Mouse (Mus musculus): ENCODE data around the gene Btbd11. TPM values are rescaled to one million over a fixed set of nuclear protein-coding genes. Genes with fewer than 3 reads are reported as not detected.

Btbd11 gene
- polyA plus RNA-seq, 1 experiment from 2014 or later = 7.1 TPM

DNA sequence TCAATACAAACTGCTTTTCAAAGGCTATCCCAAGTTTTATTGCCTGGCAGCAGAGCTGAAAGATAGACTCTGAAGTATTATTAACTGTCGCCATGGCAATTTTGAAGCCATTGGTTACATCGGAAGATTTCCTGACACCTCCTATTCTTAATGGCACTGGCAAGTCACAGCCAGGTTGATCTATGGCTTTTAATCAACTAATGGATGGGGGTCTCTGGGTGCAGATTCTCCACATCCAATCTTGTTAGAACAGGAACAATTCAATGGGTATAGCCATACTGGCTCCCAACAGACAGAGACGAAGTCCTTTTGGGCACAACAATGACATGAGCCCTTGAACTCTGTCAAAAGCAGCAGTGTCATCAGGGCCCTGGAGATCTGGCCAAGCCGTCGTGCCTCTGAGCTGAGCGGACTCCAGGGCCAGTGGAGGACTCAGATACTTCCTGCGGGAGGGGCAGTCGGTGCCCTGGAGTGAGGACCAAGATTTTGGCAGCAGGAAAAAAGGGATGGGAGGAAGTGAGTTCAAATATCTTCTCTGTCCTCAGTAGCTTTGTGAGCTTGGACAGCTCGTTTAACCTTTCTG lies 114.0 kb downstream of the Btbd11 start:
- 73% methylated on average over 9 of the region's 9 CpGs for WGBS
- Histone ChIP-seq H3K4me3 (ENCODE audit: low read depth, low read length) (no peak overlapping the region), H3K27me3 (replicated peaks; ENCODE audit: control insufficient read depth, insufficient read depth, low read length) (no peaks in the 10 kb centered on the region), H3K27ac (ENCODE audit: low read depth, low read length) (no peak overlapping the region), H3K4me1 (ENCODE audit: control insufficient read depth, insufficient read depth, low read length) (no peaks in the 10 kb centered on the region), H3K36me3 (ENCODE audit: control insufficient read depth, insufficient read depth, low read length) (no peaks in the 10 kb centered on the region), H3K9me3 (replicated peaks; ENCODE audit: control insufficient read depth, low read length) (no peaks in the 10 kb centered on the region), H3K9ac (ENCODE audit: low read length) (no peak overlapping the region), H3K4me2 (ENCODE audit: low read length) (no peak overlapping the region)
- DNase-seq (ENCODE audit: low spot score) (no peak), ATAC-seq (no peak)

- ATAC-seq (no peak), DNase-seq (ENCODE audit: low spot score) (no peak)
- Histone ChIP-seq H3K9me3 (replicated peaks; ENCODE audit: control insufficient read depth, low read length) (no peaks in the 10 kb centered on the region), H3K4me1 (ENCODE audit: control insufficient read depth, insufficient read depth, low read length) (no peaks in the 10 kb centered on the region), H3K27ac (ENCODE audit: low read depth, low read length) (no peak overlapping the region), H3K9ac (ENCODE audit: low read length) (no peak overlapping the region), H3K36me3 (ENCODE audit: control insufficient read depth, insufficient read depth, low read length) (no peaks in the 10 kb centered on the region), H3K4me3 (ENCODE audit: low read depth, low read length) (no peak overlapping the region), H3K4me2 (ENCODE audit: low read length) (no peak overlapping the region), H3K27me3 (replicated peaks; ENCODE audit: control insufficient read depth, insufficient read depth, low read length) (no peaks in the 10 kb centered on the region)
- 74% methylated on average over 5 of the region's 5 CpGs for WGBS
These were observed 115.5 kb downstream of the Btbd11 start for GRCm38 (mm10) chr10:85501966-85502566.

DNA sequence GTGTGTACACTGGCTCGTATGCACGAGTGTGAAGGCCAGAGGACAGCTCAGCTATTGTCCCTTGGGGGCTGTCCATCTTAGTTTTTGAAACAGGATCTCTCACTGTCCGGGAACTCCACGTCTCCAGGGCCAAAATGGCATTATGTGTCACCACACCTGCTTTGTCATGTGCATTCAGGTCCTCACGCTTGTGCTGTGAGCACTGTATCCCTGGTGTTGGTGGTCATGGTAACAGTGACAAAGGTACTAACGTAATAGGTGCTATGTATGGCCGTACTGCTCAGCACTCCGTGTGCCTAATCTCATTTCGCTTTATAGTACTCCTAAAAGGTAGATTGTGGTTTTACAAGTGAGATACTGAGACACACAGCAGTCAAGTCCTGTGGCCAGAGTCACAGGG lies 116.0 kb downstream of the Btbd11 start:
- WGBS = 69% methylated on average over 9 of the region's 9 CpGs
- no peaks in the 10 kb centered on the region for H3K9me3 ChIP-seq (replicated peaks; ENCODE audit: control insufficient read depth, low read length)
- DNase-seq (ENCODE audit: low spot score) = no peak
- H3K36me3 ChIP-seq (ENCODE audit: control insufficient read depth, insufficient read depth, low read length) = no peaks in the 10 kb centered on the region
- H3K4me1 ChIP-seq (ENCODE audit: control insufficient read depth, insufficient read depth, low read length) = no peaks in the 10 kb centered on the region
- no peaks in the 10 kb centered on the region for H3K27me3 ChIP-seq (replicated peaks; ENCODE audit: control insufficient read depth, insufficient read depth, low read length)
- H3K4me3 ChIP-seq (ENCODE audit: low read depth, low read length) = no peak overlapping the region
- no peak for ATAC-seq
- no peak overlapping the region for H3K4me2 ChIP-seq (ENCODE audit: low read length)
- no peak overlapping the region for H3K9ac ChIP-seq (ENCODE audit: low read length)
- H3K27ac ChIP-seq (ENCODE audit: low read depth, low read length) = no peak overlapping the region

GRCm38 (mm10) chr10:85503453-85503852 lies 116.8 kb downstream of the Btbd11 start:
- Histone ChIP-seq H3K4me1 (ENCODE audit: control insufficient read depth, insufficient read depth, low read length) (no peaks in the 10 kb centered on the region), H3K9me3 (replicated peaks; ENCODE audit: control insufficient read depth, low read length) (no peaks in the 10 kb centered on the region), H3K9ac (ENCODE audit: low read length) (no peak overlapping the region), H3K27ac (ENCODE audit: low read depth, low read length) (no peak overlapping the region), H3K4me3 (ENCODE audit: low read depth, low read length) (no peak overlapping the region), H3K4me2 (ENCODE audit: low read length) (no peak overlapping the region), H3K27me3 (replicated peaks; ENCODE audit: control insufficient read depth, insufficient read depth, low read length) (no peaks in the 10 kb centered on the region), H3K36me3 (ENCODE audit: control insufficient read depth, insufficient read depth, low read length) (no peaks in the 10 kb centered on the region)
- no peak for DNase-seq (ENCODE audit: low spot score)
- WGBS = 94% methylated on average over 7 of the region's 7 CpGs
- ATAC-seq = no peak

GRCm38 (mm10) chr10:85507270-85508050 lies 120.8 kb downstream of the Btbd11 start:
- WGBS = 69% methylated on average over 7 of the region's 7 CpGs
- no peak overlapping the region for H3K4me3 ChIP-seq (ENCODE audit: low read depth, low read length)
- no peak overlapping the region for H3K4me2 ChIP-seq (ENCODE audit: low read length)
- H3K4me1 ChIP-seq (ENCODE audit: control insufficient read depth, insufficient read depth, low read length) = no peaks in the 10 kb centered on the region
- DNase-seq (ENCODE audit: low spot score) (no peak), ATAC-seq (no peak)
- H3K36me3 ChIP-seq (ENCODE audit: control insufficient read depth, insufficient read depth, low read length) = no peaks in the 10 kb centered on the region
- no peaks in the 10 kb centered on the region for H3K27me3 ChIP-seq (replicated peaks; ENCODE audit: control insufficient read depth, insufficient read depth, low read length)
- no peaks in the 10 kb centered on the region for H3K9me3 ChIP-seq (replicated peaks; ENCODE audit: control insufficient read depth, low read length)
- no peak overlapping the region for H3K27ac ChIP-seq (ENCODE audit: low read depth, low read length)
- H3K9ac ChIP-seq (ENCODE audit: low read length) = no peak overlapping the region

GRCm38 (mm10) chr10:85508193-85508794 lies 121.7 kb downstream of the Btbd11 start:
- Histone ChIP-seq H3K4me3 (ENCODE audit: low read depth, low read length) (no peak overlapping the region), H3K9me3 (replicated peaks; ENCODE audit: control insufficient read depth, low read length) (no peaks in the 10 kb centered on the region), H3K27me3 (replicated peaks; ENCODE audit: control insufficient read depth, insufficient read depth, low read length) (no peaks in the 10 kb centered on the region), H3K9ac (ENCODE audit: low read length) (no peak overlapping the region), H3K27ac (ENCODE audit: low read depth, low read length) (no peak overlapping the region), H3K36me3 (ENCODE audit: control insufficient read depth, insufficient read depth, low read length) (no peaks in the 10 kb centered on the region), H3K4me1 (ENCODE audit: control insufficient read depth, insufficient read depth, low read length) (no peaks in the 10 kb centered on the region), H3K4me2 (ENCODE audit: low read length) (no peak overlapping the region)
- 76% methylated on average over 5 of the region's 5 CpGs for WGBS
- ATAC-seq (no peak), DNase-seq (ENCODE audit: low spot score) (no peak)

DNA sequence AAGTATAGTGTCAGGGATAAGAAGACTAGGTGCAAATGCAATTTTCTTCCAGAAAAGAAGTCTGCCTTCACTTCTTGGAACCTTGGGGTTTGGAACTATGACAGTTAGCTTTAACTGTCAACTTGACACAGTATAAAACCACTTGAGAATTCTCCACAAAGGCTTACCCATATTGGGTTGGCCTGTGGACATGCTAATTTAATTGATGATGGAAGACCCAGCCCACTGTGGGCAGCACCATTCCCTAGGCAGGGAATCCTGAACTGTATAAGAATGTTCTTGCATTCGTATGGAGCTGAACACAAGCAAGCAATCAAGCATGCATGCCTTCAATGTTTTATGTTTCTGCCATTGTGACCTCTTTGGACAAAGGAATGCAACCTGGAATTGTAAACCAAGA lies 122.4 kb downstream of the Btbd11 start:
- DNase-seq (ENCODE audit: low spot score) = no peak
- H3K4me2 ChIP-seq (ENCODE audit: low read length) = no peak overlapping the region

DNA sequence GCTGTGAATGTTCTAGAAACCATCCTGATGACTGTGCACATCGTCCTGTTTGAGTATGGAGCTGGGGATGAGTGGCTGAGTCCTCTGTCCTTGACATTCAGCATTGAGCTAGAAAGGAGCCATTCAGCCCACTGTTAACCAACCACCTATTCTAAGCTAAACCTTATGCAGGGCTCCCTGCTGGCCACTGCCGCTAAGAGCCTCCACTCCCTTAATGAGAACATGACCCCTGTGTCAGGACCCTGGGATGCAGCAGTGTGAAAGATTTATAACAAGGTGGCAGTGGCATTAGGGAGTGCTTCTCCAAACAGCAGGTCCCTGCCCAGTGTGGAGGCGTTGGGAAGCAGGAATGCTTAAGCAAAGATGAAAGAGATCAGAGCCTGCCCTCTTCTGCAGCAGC lies 123.7 kb downstream of the Btbd11 start:
- Histone ChIP-seq H3K36me3 (ENCODE audit: control insufficient read depth, insufficient read depth, low read length) (no peaks in the 10 kb centered on the region), H3K4me1 (ENCODE audit: control insufficient read depth, insufficient read depth, low read length) (no peaks in the 10 kb centered on the region), H3K9ac (ENCODE audit: low read length) (no peak overlapping the region), H3K4me3 (ENCODE audit: low read depth, low read length) (no peak overlapping the region), H3K27ac (ENCODE audit: low read depth, low read length) (no peak overlapping the region), H3K4me2 (ENCODE audit: low read length) (no peak overlapping the region), H3K27me3 (replicated peaks; ENCODE audit: control insufficient read depth, insufficient read depth, low read length) (no peaks in the 10 kb centered on the region), H3K9me3 (replicated peaks; ENCODE audit: control insufficient read depth, low read length) (no peaks in the 10 kb centered on the region)
- 4% methylated on average over 3 of the region's 3 CpGs for WGBS
- DNase-seq (ENCODE audit: low spot score) = no peak
- no peak for ATAC-seq

More for the DNA sequence above, 122.4 kb downstream of the Btbd11 start:
- no peak overlapping the region for H3K9ac ChIP-seq (ENCODE audit: low read length)
- no peaks in the 10 kb centered on the region for H3K9me3 ChIP-seq (replicated peaks; ENCODE audit: control insufficient read depth, low read length)
- no peak overlapping the region for H3K4me3 ChIP-seq (ENCODE audit: low read depth, low read length)
- H3K27ac ChIP-seq (ENCODE audit: low read depth, low read length) = no peak overlapping the region
- H3K27me3 ChIP-seq (replicated peaks; ENCODE audit: control insufficient read depth, insufficient read depth, low read length) = no peaks in the 10 kb centered on the region
- H3K36me3 ChIP-seq (ENCODE audit: control insufficient read depth, insufficient read depth, low read length) = no peaks in the 10 kb centered on the region
- no peak for ATAC-seq
- no peaks in the 10 kb centered on the region for H3K4me1 ChIP-seq (ENCODE audit: control insufficient read depth, insufficient read depth, low read length)
- 74% methylated on average over 1 of the region's 1 CpGs for WGBS

- no peaks in the 10 kb centered on the region for H3K36me3 ChIP-seq (ENCODE audit: control insufficient read depth, insufficient read depth, low read length)
- H3K4me3 ChIP-seq (ENCODE audit: low read depth, low read length) = no peak overlapping the region
- no peak overlapping the region for H3K4me2 ChIP-seq (ENCODE audit: low read length)
- H3K27ac ChIP-seq (ENCODE audit: low read depth, low read length) = no peak overlapping the region
- H3K27me3 ChIP-seq (replicated peaks; ENCODE audit: control insufficient read depth, insufficient read depth, low read length) = no peaks in the 10 kb centered on the region
- WGBS = 83% methylated on average over 5 of the region's 5 CpGs
- ATAC-seq (no peak), DNase-seq (ENCODE audit: low spot score) (no peak)
- no peaks in the 10 kb centered on the region for H3K4me1 ChIP-seq (ENCODE audit: control insufficient read depth, insufficient read depth, low read length)
- no peak overlapping the region for H3K9ac ChIP-seq (ENCODE audit: low read length)
- no peaks in the 10 kb centered on the region for H3K9me3 ChIP-seq (replicated peaks; ENCODE audit: control insufficient read depth, low read length)
These were observed 126.2 kb downstream of the Btbd11 start for GRCm38 (mm10) chr10:85512808-85513207.
